Mouse (Mus musculus): ENCODE data around the gene Lrba. TPM values are rescaled to one million over a fixed set of nuclear protein-coding genes. Genes with fewer than 3 reads are reported as not detected.

Gene Lrba
- total RNA-seq, 2 experiments from 2014 or later, result 19.5 to 21.2 TPM

DNA sequence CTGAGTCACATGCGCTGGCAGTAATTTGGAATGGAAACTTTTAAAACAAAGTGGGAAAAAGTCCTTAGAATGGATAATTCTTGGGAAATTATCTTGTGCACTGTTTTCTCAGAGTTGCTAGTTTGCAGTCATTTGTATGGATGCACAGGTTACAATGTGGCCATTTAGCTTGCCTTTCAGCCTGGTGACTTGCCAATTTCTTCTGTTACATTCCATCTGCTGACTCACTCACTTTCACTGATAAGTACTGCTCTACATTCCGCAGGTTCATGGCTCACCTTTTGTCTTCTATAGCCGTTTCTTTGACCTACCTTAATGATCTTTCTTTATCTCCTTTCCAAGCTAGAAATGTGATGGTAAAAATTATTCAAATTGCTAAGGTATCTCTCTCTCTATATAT is 28.6 kb downstream of the Lrba start:
- no peak for DNase-seq
- intact Hi-C loops (cut with DNase I), result no loop called here

DNA sequence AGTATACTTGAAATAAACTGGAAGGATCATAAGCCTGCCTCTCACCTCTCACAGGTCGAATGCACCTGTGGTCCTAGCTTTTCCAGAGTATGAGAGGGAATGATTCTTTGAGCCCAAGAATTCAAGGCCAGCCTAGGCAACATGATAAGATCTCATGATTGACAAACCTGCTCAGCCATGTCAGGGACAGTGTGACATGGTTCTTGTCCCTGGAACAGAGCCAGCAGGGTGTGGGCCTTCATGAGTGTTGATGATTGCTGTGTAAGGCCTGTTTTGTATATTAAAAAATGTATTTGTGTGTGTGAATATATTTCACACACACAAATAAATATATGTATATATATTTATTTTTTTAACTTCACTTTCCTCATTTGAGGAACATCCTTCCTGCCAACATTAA is 29.3 kb downstream of the Lrba start:
- intact Hi-C loops (cut with DNase I), result no loop called here
- no peak for DNase-seq

DNA sequence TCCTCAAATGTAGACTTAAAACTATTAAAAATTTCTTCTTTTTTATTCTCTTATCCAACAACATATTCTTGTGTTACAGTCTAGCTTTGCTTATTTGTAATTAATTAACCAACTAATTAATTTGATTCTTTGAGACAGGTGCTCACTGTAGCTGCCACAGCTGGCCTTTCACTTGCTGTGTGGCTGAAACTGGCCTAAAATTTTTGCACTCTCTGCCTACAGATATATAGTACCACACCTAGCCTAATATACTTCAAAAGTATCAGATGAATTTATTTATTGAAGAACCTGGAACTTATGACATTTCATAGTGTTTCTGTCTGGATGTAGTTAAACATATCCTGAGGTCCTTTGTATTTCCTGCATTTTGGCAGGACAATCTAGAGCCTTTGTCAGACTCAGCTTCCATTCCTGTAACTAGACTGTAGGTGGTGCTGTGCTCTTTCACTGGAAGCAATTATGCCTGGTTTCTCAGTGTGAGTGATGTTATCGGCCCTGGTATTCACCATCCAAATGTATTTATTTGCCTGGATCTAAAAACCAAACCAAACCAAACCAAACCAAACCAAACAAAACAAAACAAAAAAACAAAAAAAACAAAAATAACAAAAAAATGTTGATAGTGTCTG is 43.7 kb downstream of the Lrba start:
- intact Hi-C loops (cut with DNase I), result loop anchor here (2.0 kb wide), 1 partner anchor 493 kb away; no protein-coding TSS in a partner anchor
- DNase-seq, result peak in 1 of 2 experiments; percentile 13

GRCm38 (mm10) chr3:86275651-86276050 is 51.2 kb downstream of the Lrba start:
- no peak for DNase-seq
- intact Hi-C loops (cut with DNase I), result no loop called here

- intact Hi-C loops (cut with DNase I), result no loop called here
- DNase-seq, result no peak
Measured at GRCm38 (mm10) chr3:86291326-86291725, 66.8 kb downstream of the Lrba start.

DNA sequence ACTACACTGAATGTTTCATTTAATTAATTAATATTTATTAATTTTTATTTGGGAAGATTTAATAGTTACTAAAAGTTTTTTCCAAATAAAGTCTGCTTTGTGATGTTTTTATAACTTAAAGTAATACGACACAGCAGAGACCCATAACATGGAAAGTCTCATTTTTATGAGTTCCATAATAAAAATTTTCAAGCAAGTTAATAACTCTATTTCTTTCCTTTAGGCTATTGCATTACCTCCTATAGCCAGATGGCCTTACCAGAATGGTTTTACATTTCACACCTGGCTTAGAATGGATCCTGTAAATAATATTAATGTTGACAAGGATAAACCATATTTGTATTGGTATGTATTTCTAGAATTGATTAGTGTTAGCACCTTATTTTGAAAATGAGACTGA is 70.4 kb downstream of the Lrba start:
- no peak for DNase-seq
- intact Hi-C loops (cut with DNase I), result no loop called here

DNA sequence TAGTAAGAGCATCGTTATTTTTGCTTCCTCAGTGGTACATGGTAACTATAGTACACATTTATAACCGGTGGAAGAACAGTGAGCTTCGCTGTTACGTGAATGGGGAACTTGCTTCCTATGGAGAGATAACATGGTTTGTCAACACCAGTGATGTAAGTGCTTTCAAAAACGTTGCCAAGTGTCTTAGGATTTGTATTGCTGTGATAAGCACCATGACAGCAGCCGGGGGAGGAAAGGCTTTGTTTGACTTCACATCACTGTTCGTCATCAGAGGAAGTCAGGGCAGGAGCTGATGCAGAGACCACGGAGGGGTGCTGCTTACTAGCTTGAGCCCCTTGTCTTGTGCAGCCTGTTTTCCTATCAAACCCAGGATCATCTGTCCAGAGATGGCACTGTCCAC is 71.7 kb downstream of the Lrba start:
- DNase-seq, result no peak
- intact Hi-C loops (cut with DNase I), result no loop called here

- DNase-seq, result no peak
- intact Hi-C loops (cut with DNase I), result no loop called here
Measured at GRCm38 (mm10) chr3:86308833-86309232, 84.4 kb downstream of the Lrba start.

DNA sequence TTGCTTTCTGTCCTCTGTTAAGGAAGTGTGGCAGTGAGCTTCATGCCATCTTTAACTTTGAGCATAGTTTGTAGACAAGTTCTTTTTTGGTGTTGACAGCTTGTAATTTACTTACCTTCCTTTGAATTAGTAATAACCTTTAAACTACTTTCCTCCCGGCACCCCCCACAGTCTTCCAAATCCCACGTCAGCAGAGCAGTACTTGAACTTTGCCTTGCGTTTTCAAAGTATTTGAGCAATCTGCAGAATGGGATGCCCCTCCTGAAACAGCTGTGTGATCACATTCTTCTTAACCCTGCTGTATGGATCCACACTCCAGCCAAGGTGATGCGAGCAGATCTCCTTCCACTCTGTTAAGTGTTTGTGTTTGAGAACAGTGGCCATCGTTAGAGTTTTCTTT is 85.7 kb downstream of the Lrba start:
- no peak for DNase-seq
- intact Hi-C loops (cut with DNase I), result no loop called here

DNA sequence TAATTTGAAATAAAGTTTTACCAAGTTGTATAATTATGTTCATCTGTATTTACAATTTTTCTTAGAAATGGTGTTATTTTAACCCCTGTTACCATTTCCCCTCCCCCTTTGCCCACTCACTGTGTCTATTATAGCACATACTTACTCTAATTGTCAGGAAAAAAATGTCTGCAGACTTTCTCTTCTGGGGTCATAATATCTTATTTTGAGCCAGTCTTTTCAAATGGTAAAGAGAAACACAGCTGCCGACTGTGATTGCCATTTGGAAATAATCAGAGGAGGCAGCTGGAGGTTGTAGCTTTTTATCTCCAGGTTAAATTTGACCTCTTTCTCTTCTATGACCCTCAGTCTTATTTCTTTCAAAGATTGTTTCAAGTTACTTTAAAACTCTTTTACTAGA is 86.9 kb downstream of the Lrba start:
- intact Hi-C loops (cut with DNase I), result no loop called here
- DNase-seq, result no peak

GRCm38 (mm10) chr3:86317636-86318035 is 93.2 kb downstream of the Lrba start:
- intact Hi-C loops (cut with DNase I), result no loop called here
- DNase-seq, result no peak

DNA sequence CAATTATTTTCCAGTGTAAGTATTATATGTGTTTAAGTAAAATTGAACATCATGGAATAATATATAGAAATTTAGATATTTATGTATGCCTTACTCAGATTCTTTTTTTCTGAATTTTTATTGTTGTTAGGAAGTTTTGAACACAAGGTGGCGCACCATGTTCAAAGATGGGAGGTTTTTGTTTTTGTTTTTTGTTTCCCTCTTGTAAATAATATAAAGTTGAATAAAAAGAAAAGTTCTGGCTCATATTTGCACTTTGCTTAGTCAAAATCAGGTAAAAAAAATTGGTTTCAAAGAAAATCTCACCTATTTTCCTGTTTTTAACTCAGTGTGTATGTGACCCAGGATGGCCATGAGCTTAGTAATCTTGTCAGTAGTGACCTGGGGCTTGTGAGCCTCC is 104.1 kb downstream of the Lrba start:
- intact Hi-C loops (cut with DNase I), result loop anchor here (5.0 kb wide), 3 partner anchors 434 to 649 kb away; no protein-coding TSS in a partner anchor
- peak in 1 of 2 experiments; percentile 29 for DNase-seq

DNA sequence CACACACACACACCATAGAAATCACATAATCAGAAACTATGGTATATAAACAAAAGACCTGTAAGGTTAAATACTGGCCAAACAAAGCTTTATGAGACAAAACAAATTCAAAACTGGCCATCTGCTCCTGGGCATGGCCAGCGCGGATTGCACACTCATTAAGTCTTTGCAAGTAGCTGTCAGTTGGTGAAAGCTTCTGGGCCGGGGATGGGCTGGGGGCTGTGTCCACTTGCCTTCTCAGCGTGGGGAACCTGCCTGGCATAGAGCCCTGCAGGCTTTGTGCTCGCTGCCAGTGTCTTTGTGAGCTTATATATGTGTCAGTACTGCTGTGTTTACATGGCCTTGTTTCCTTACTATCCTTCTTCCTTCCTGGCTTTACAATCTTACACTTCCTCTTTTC is 118.8 kb downstream of the Lrba start:
- intact Hi-C loops (cut with DNase I), result no loop called here
- no peak for DNase-seq

DNA sequence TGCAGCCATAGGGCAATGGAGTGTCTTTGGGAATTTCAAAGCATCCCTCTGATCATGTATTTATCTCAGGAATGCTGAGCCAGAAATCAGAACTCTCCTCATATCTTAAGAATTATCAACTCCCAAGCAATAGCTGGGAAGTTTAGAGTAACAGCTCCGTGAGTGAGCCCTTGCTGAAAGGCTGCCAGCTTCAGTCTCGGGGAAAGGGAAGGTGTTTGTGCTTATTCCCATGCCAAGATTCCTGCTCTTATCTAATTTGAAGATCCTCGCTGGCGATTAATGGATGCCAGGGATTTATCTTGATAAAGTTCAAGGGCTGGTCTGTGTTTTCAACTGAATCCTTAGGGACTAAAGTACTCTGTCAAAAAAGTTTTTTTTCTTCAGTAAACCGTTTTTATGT is 138.0 kb downstream of the Lrba start:
- intact Hi-C loops (cut with DNase I), result no loop called here
- no peak for DNase-seq

GRCm38 (mm10) chr3:86371466-86371865 is 147.0 kb downstream of the Lrba start:
- intact Hi-C loops (cut with DNase I), result no loop called here
- no peak for DNase-seq

- no peak for DNase-seq
- intact Hi-C loops (cut with DNase I), result no loop called here
Measured at GRCm38 (mm10) chr3:86375276-86375675, 150.8 kb downstream of the Lrba start.

DNA sequence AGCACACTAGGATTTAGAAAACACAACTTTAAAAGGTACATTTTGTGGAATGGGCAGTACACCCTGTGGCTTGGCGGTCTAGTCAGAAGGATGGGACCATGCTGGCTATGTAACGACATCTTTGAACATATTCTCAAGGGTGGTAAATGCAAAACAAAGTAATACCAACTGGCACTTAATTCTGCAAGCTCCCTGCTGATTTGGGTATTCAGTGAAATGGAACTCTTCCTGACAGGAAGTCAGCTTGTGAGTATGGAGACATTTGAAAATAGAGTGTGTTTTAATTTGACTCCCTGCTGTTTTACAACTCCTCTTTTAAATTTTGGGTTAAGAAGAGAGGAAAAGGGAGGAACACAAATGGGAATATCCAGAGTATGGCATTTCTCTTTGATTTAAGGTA is 158.1 kb downstream of the Lrba start:
- intact Hi-C loops (cut with DNase I), result no loop called here
- DNase-seq, result no peak

DNA sequence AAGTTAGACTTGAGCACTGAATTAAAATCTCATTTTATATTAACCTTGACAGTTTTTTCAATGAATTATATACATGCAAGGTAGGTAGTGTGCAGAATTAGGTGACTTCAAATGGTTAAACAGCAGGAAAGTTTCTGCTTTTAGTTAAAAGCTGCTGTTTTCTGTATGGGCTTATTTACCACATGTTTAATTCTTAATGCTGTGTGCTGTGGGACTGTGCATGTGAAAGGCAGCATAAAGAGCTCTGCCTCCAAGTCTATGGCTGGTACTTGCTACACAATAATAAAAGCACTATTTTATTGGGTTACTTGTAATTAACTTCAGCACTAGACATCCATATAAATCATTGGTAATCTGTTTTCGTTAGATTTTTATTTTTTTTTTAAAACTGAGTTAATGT is 160.6 kb downstream of the Lrba start:
- no peak for DNase-seq
- intact Hi-C loops (cut with DNase I), result no loop called here

DNA sequence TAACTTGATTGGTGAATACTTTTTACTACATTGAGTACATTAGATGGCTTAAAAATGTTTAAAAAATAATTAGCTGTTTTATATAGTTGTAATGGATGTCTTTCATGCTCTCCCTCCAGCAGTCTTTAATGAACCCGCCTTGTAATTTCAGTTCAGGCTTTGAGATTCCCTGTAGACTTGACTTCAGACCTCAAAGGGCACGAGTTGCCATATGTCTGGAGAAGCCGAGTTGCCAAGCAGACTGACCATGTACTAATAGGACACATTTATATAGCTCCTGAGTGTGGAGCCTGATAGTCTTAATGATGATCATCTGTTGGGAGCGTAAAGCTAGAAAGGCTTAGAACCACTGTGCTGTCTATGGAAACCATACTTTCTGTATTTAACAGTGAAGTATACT is 161.8 kb downstream of the Lrba start:
- DNase-seq, result no peak
- intact Hi-C loops (cut with DNase I), result no loop called here

DNA sequence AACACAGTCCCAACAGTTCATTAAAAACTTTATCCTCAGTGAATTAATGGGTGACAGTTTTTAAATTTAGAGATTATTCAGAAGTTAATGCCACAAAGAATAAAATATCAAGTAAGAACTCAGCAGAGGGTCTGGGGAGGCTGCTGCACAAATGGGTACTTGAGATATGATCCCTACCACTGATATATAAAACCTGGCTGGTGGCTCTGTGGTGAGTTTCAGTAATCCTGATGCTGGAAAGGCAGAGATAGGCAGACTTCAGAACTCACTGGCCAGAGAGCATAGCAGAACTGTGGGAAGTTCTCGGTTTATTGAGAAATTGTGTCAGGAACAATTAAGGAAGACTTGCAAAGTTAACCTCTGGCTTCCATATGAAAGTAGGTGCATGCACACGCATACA is 199.3 kb downstream of the Lrba start:
- DNase-seq, result no peak
- intact Hi-C loops (cut with DNase I), result no loop called here

GRCm38 (mm10) chr3:86426733-86427132 is 202.3 kb downstream of the Lrba start:
- no peak for DNase-seq
- intact Hi-C loops (cut with DNase I), result no loop called here

DNA sequence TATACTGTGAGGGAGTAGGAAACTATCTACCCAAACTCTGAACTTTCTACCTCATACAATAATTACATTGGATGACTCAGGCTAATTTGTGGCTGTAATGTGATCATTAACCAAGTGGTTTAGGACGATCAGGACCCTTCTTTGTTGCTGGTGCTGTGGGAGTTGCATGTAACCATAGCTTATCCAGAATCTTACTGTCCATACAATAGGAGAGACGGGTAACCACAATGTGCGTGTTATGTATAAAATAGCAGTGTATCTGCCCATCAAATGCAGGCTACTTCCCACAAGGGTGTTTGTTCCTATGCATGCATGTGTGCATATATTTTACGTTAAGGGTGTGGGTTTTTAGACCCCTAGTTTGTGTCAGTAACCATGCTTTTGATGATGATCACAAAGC is 219.0 kb downstream of the Lrba start:
- intact Hi-C loops (cut with DNase I), result no loop called here
- DNase-seq, result no peak

- DNase-seq, result peak in 1 of 2 experiments; percentile 6
- intact Hi-C loops (cut with DNase I), result no loop called here
Measured at GRCm38 (mm10) chr3:86451211-86451610, 226.7 kb downstream of the Lrba start.
